Comparison of ENCODE assay signal across 10 mouse cellular contexts in genomic region chr15:86091998-86092670, GRCm38 (mm10). TPM values are rescaled to one million over a fixed set of nuclear protein-coding genes. Genes with fewer than 3 reads are reported as not detected.
A peak's percentile ranks its signal among the peaks of the same experiment; 100 is the strongest.
DNase-seq lines count a peak whose midpoint lies in the region; ATAC-seq and TF ChIP-seq lines count a peak whose summit lies in the region.
"Had no signal": no experiment of that assay in that cellular context is flagged by ENCODE, and none has a peak within 500 bp of the region (broad histone marks: within the 10 kb centered on the region; RNA-seq: fewer than 3 reads in every experiment).

No protein-coding gene starts in this region.

- H3K4me2 ChIP-seq in liver, embryonic 12.5 days, result no peak overlapping the region
- H3K4me2 ChIP-seq in liver, embryonic 11.5 days, result no peak overlapping the region
- no peak overlapping the region for H3K4me2 ChIP-seq in liver, embryonic 16.5 days (ENCODE audit: low read depth, low read length)
- 0 out of 2 replicates have a peak overlapping the region, but pooled peaks have one; percentile 13 for H3K4me2 ChIP-seq in stomach, embryonic 15.5 days
- H3K4me2 ChIP-seq: forebrain, embryonic 15.5 days had no signal

- H3K27ac ChIP-seq in liver, embryonic 12.5 days, result 0 out of 2 replicates have a peak overlapping the region, but pooled peaks have one; percentile 40
- H3K27ac ChIP-seq in liver, embryonic 11.5 days (ENCODE audit: low read depth, low read length), result no peak overlapping the region
- H3K27ac ChIP-seq in liver, embryonic 16.5 days (ENCODE audit: low read length), result peak overlapping the region; percentile 71
- H3K27ac ChIP-seq in stomach, embryonic 15.5 days, result peak overlapping the region; percentile 80
- H3K27ac ChIP-seq in layer of hippocampus, adult 2 months, result no peak overlapping the region
- H3K27ac ChIP-seq: forebrain, embryonic 15.5 days had no signal

- H3K4me1 ChIP-seq in liver, embryonic 12.5 days, result peaks cover 54% of the 10 kb centered on the region
- H3K4me1 ChIP-seq in liver, embryonic 11.5 days (replicated peaks; ENCODE audit: control insufficient read depth, insufficient read depth, low read length), result peaks cover 18% of the 10 kb centered on the region
- peaks cover 25% of the 10 kb centered on the region for H3K4me1 ChIP-seq in liver, embryonic 16.5 days (ENCODE audit: control insufficient read depth, low read depth, low read length)
- peaks cover 64% of the 10 kb centered on the region for H3K4me1 ChIP-seq in stomach, embryonic 15.5 days

- H3K27me3 ChIP-seq in liver, embryonic 12.5 days (replicated peaks), result no peaks in the 10 kb centered on the region
- H3K27me3 ChIP-seq in liver, embryonic 11.5 days (replicated peaks; ENCODE audit: control insufficient read depth, insufficient read depth, low read length), result no peaks in the 10 kb centered on the region
- H3K27me3 ChIP-seq in liver, embryonic 16.5 days (ENCODE audit: control insufficient read depth, insufficient read depth, low read depth, low read length), result no peaks in the 10 kb centered on the region
- no peaks in the 10 kb centered on the region for H3K27me3 ChIP-seq in stomach, embryonic 15.5 days (replicated peaks)
- H3K27me3 ChIP-seq: forebrain, embryonic 15.5 days had no signal

- no peaks in the 10 kb centered on the region for H3K9me3 ChIP-seq in liver, embryonic 12.5 days (replicated peaks)
- H3K9me3 ChIP-seq in liver, embryonic 11.5 days (ENCODE audit: control insufficient read depth, low read length), result no peaks in the 10 kb centered on the region
- no peaks in the 10 kb centered on the region for H3K9me3 ChIP-seq in liver, embryonic 16.5 days (replicated peaks; ENCODE audit: control insufficient read depth, low read length)
- H3K9me3 ChIP-seq in stomach, embryonic 15.5 days, result no peaks in the 10 kb centered on the region
- H3K9me3 ChIP-seq: forebrain, embryonic 15.5 days had no signal

- WGBS in liver, embryonic 12.5 days (ENCODE audit: insufficient replicate concordance), result 84% methylated on average over 12 of the region's 12 CpGs
- WGBS in liver, embryonic 11.5 days, result 90% methylated on average over 12 of the region's 12 CpGs
- 76% methylated on average over 12 of the region's 12 CpGs for WGBS in liver, embryonic 16.5 days (ENCODE audit: insufficient replicate concordance)
- WGBS in stomach, embryonic 15.5 days, result 73% methylated on average over 12 of the region's 12 CpGs

- no peak overlapping the region for H3K4me3 ChIP-seq in liver, embryonic 12.5 days
- no peak overlapping the region for H3K4me3 ChIP-seq in liver, embryonic 11.5 days (ENCODE audit: low read depth, low read length)
- H3K4me3 ChIP-seq in liver, embryonic 16.5 days (ENCODE audit: low read depth, low read length), result no peak overlapping the region
- H3K4me3 ChIP-seq in stomach, embryonic 15.5 days (replicated peaks), result no peak overlapping the region
- H3K4me3 ChIP-seq in layer of hippocampus, adult 2 months, result no peak overlapping the region
- H3K4me3 ChIP-seq: forebrain, embryonic 15.5 days had no signal

- peaks cover 46% of the 10 kb centered on the region for H3K36me3 ChIP-seq in liver, embryonic 12.5 days
- H3K36me3 ChIP-seq in liver, embryonic 11.5 days (ENCODE audit: control insufficient read depth, insufficient read depth, low read length), result no peaks in the 10 kb centered on the region
- H3K36me3 ChIP-seq in liver, embryonic 16.5 days (ENCODE audit: control insufficient read depth, insufficient read depth), result no peaks in the 10 kb centered on the region
- H3K36me3 ChIP-seq in stomach, embryonic 15.5 days, result no peaks in the 10 kb centered on the region

- H3K9ac ChIP-seq in liver, embryonic 12.5 days, result no peak overlapping the region
- H3K9ac ChIP-seq in liver, embryonic 11.5 days (ENCODE audit: low read depth, low read length), result no peak overlapping the region
- H3K9ac ChIP-seq in liver, embryonic 16.5 days (ENCODE audit: low read depth, low read length), result no peak overlapping the region
- H3K9ac ChIP-seq in stomach, embryonic 15.5 days, result no peak overlapping the region
- H3K9ac ChIP-seq: forebrain, embryonic 15.5 days had no signal

- peak; percentile 29; the same call in 1 of the 2 replicates for ATAC-seq in liver, embryonic 12.5 days
- ATAC-seq in liver, embryonic 11.5 days (replicated peaks; ENCODE audit: low FRiP score), result no peak
- ATAC-seq in liver, embryonic 16.5 days (ENCODE audit: low read depth), result peak; percentile 84
- peak; percentile 49; the same call in 1 of the 2 replicates for ATAC-seq in stomach, embryonic 15.5 days (ENCODE audit: insufficient read depth, low FRiP score, low read depth)
- ATAC-seq: forebrain, embryonic 15.5 days had no signal

- DNase-seq in adrenal gland, adult 2 months, result peak; percentile 46
- no peak for DNase-seq in adrenal gland, adult 8-10 months
- DNase-seq in liver, embryonic 11.5 days (ENCODE audit: low spot score), result no peak
- DNase-seq in layer of hippocampus, adult 2 months (ENCODE audit: low spot score in 2 of 2), result no peak
- DNase-seq in thymus, postnatal 10 days (ENCODE audit: low spot score in 2 of 2), result no peak
- DNase-seq: spleen, adult 18-20 months had no signal

- TF ChIP-seq CTCF in layer of hippocampus, adult 2 months (conservative IDR thresholded peaks at IDR 0.05), result no peak

RNA-seq across cellular contexts. Expression of gene Gramd4, which starts 34.6 kb away (rescaled TPM):
- 10 to 100 TPM; 13.8 to 19.5 TPM for total RNA-seq in adrenal gland, adult 2 months (2021)
- polyA plus RNA-seq in adrenal gland, adult 2 months (2012; rRNA removed), result 10.5 and 11.3 TPM in 2 replicates
- total RNA-seq in adrenal gland, adult 8-10 months (2022), result 10 to 100 TPM; 15.4 to 22.2 (median 17.5) TPM
- polyA plus RNA-seq in liver, embryonic 12.5 days (2016; fragmentation: Nextera tagmentation; extraction: Ambion mirVana), result 14.4 and 15.1 TPM in 2 replicates
- 12.6 and 13.9 TPM in 2 replicates for polyA plus RNA-seq in liver, embryonic 11.5 days (2014; fragmentation: Nextera tagmentation; extraction: Ambion mirVana)
- polyA plus RNA-seq in liver, embryonic 16.5 days (2015; fragmentation: Nextera tagmentation; extraction: Ambion mirVana), result 3.4 and 3.5 TPM in 2 replicates
- polyA plus RNA-seq in stomach, embryonic 15.5 days (2015; fragmentation: Nextera tagmentation; extraction: Ambion mirVana), result 13.8 and 15.2 TPM in 2 replicates
- total RNA-seq in layer of hippocampus, adult 2 months (2021), result 10 to 100 TPM; 24.8 to 28.7 TPM

RNA-seq across cellular contexts. Expression of gene Celsr1, which starts 58.6 kb away (rescaled TPM):
- total RNA-seq in adrenal gland, adult 2 months (2021), result 1 to 10 TPM; 4.7 to 7.7 TPM
- polyA plus RNA-seq in adrenal gland, adult 2 months (2012; rRNA removed), result 1.2 and 1.8 TPM in 2 replicates
- total RNA-seq in adrenal gland, adult 8-10 months (2022), result 10 to 100 TPM in 2 of 4 experiments, 1 to 10 TPM in 2; 5.2 to 16.1 (median 8.7) TPM
- 0.11 and 0.25 TPM in 2 replicates for polyA plus RNA-seq in liver, embryonic 12.5 days (2016; fragmentation: Nextera tagmentation; extraction: Ambion mirVana)
- 0.53 and 1.4 TPM in 2 replicates for polyA plus RNA-seq in liver, embryonic 11.5 days (2014; fragmentation: Nextera tagmentation; extraction: Ambion mirVana)
- 0.02 and 0.09 TPM in 2 replicates for polyA plus RNA-seq in liver, embryonic 16.5 days (2015; fragmentation: Nextera tagmentation; extraction: Ambion mirVana)
- 3.1 and 3.2 TPM in 2 replicates for polyA plus RNA-seq in stomach, embryonic 15.5 days (2015; fragmentation: Nextera tagmentation; extraction: Ambion mirVana)
- 1 to 10 TPM; 5.5 to 5.8 TPM for total RNA-seq in layer of hippocampus, adult 2 months (2021)

Comparison
In these comparisons a context has a peak if more than half of its experiments do, and no peak if none do; other contexts are left out.
1. H3K27ac ChIP-seq: peak in liver, embryonic 12.5 days (single experiment), liver, embryonic 16.5 days (single experiment) and stomach, embryonic 15.5 days (single experiment); none in liver, embryonic 11.5 days (single experiment) and layer of hippocampus, adult 2 months (single experiment).